Mouse (Mus musculus) cerebellum, adult 11 months (tissue): ENCODE data around the gene Glod4.

Source experiments
- DNase-seq: peaks from one replicate; pipeline ENCODE4 v3.0.0; 2022

The Glod4 gene

GRCm38 (mm10) chr11:76196977-76197469 lies 46.5 kb downstream of the Glod4 start:
- DNase-seq, result no peak

GRCm38 (mm10) chr11:76196275-76196976 lies 47.1 kb downstream of the Glod4 start:
- no peak for DNase-seq

GRCm38 (mm10) chr11:76186908-76187307 lies 56.6 kb downstream of the Glod4 start:
- no peak for DNase-seq

- DNase-seq, result no peak
These were observed 59.8 kb downstream of the Glod4 start for GRCm38 (mm10) chr11:76183745-76184144.

- DNase-seq, result no peak
These were observed 63.4 kb downstream of the Glod4 start for GRCm38 (mm10) chr11:76180146-76180540.

- peak; percentile 86 for DNase-seq
These were observed 63.9 kb downstream of the Glod4 start, which contains the start of the genes Vps53 and Fam57a for GRCm38 (mm10) chr11:76179495-76180145. Gene Vps53, minus strand, starts transcription at chr11:76179647. Gene Fam57a, plus strand, starts transcription at chr11:76179671.

- DNase-seq, result peak; percentile 22
These were observed 64.6 kb downstream of the Glod4 start for GRCm38 (mm10) chr11:76178726-76179494.

- DNase-seq, result peak; percentile 43
These were observed 73.3 kb downstream of the Glod4 start for GRCm38 (mm10) chr11:76170207-76170606.

- peak; percentile 31 for DNase-seq
These were observed 74.5 kb downstream of the Glod4 start for GRCm38 (mm10) chr11:76168976-76169375.

GRCm38 (mm10) chr11:76167079-76167765 lies 76.3 kb downstream of the Glod4 start:
- peak; percentile 68 for DNase-seq

GRCm38 (mm10) chr11:76166657-76167056 lies 76.9 kb downstream of the Glod4 start:
- no peak for DNase-seq

- no peak for DNase-seq
These were observed 83.3 kb downstream of the Glod4 start for GRCm38 (mm10) chr11:76160251-76160650.

- no peak for DNase-seq
These were observed 85.2 kb downstream of the Glod4 start for GRCm38 (mm10) chr11:76158375-76158774.

- no peak for DNase-seq
These were observed 88.7 kb downstream of the Glod4 start for GRCm38 (mm10) chr11:76154861-76155260.

- no peak for DNase-seq
These were observed 89.3 kb downstream of the Glod4 start for GRCm38 (mm10) chr11:76154200-76154599.

- DNase-seq, result no peak
These were observed 90.1 kb downstream of the Glod4 start for GRCm38 (mm10) chr11:76153236-76153951.

- no peak for DNase-seq
These were observed 92.5 kb downstream of the Glod4 start for GRCm38 (mm10) chr11:76150980-76151379.

GRCm38 (mm10) chr11:76148055-76149008 lies 95.2 kb downstream of the Glod4 start:
- DNase-seq, result no peak

GRCm38 (mm10) chr11:76146187-76147010 lies 97.1 kb downstream of the Glod4 start:
- DNase-seq, result no peak

- no peak for DNase-seq
These were observed 98.4 kb downstream of the Glod4 start for GRCm38 (mm10) chr11:76145169-76145568.
